Mouse (Mus musculus): ENCODE measurements around the gene Tmem231.

DNA sequence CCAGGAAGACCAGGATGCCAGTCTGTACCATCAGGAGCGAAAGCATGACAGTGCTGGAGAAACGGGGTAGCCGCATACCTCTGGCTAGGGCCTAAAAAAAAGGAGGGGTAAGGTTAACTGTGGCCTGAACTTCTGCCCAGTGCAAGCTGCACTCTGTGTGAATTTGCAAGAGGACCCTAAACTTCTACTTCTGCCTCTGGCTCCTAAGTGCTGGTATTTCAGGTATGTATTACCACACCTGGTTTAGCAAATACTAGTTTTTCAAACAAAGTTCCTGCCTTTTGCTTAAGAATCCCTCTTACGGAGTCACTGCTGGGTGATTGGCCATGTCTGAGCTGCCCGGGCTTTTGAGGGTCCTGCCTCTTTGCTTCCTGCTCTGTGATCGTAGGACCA is 42.8 kb downstream of the Tmem231 start:
- TF ChIP-seq POLR2A (IDR thresholded peaks at IDR 0.05; ENCODE audit: low read depth, low read length), result no peak
- TF ChIP-seq CTCF (IDR thresholded peaks at IDR 0.05; ENCODE audit: extremely low read depth, insufficient read depth, insufficient read length, insufficient replicate concordance), result no peak

Data from spleen, adult 2 months (tissue).